Mouse (Mus musculus): Measurements from ENCODE around the gene Eml4.
A peak's percentile ranks its signal among the peaks of the same experiment; 100 is the strongest.

The Eml4 gene

DNA sequence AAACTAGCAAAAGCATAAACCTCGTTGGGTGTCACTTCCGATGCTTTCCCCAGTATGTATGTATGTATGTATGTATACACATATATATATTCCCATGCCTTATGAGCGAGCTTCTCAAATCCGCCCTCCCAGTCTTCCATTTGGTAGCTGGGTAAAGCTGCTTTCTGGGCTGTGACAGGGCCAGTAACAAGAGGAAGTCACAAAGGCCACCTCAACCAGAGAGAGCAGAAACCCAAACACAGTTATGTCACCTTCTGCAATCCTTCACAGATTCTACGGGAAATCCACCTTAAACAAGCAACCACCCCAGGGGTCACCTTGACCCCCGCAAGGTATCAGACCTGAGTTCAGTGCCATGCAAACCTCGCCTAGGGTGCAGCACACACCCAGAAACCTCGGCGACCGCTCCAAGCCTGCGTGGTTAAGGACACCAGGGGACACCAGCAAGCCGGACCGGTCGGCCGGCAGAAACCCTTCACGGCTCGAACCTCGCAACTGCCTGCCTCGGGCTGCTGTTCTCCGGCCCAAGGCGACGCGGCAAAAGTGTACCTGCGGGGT lies 163.0 kb downstream of the Eml4 start:
- DNase-seq = no peak

DNA sequence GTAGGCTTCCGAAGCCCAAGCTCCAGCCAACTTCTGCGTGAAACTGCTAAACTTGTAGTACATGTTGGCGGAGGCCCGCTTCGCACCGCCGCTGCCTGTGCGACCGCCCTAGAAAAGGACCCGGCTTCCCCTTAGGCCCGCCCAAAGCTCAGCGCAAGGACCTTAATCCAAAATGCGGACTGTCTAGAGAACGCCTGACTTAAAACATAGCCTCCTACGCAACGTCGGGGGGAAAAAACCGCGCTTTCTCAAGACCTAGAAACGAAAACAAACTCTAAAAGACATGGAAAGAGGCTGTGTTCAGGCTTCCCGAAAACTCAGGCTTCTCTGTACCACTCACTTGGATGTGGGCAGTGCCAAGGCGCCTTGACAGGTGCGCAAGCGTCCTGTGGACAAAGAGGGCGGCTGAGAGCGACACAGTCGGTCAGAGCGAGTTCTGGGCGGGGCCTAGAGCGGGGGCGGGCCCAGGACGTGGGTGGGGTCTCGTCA lies 163.5 kb downstream of the Eml4 start:
- peak; percentile 94 for DNase-seq

DNA sequence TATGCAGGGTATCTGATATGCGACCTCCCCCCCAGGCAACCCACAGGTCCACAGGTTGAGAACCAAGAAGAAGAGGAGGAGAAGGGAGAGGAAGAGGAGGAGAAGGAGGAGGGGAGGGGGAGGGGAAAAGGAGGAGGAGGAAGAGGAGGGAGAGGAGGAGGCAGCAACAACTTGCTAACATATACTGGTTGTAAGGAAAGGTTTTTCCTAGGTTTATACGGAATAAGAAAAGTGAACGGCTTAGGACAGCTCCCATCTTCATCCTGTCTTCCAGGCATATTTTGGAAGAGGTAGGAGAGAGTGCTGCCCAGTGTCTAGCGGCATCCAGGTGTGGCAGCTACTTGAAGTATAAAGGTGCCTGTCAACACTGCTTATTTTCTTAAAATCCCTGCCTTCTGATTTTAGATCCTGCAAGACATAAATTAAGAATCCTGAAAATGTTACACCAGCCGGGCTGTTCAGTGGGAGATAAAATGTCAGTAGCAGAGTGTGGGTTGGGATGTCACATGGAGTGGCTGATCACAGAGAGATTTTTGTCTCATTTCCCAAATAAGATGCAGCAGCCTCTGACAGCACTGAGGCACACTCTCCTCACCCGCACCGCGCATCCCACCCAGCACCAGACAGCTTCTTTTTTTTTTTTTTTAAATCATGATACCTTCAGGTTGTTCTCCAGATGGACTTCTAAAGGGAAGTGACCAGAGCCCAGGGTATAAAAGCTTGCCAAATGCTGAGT lies 166.7 kb downstream of the Eml4 start, which contains the start of gene Cox7a2l:
Gene Cox7a2l, minus strand, starts transcription at position 51 of the 736 bp plus-strand sequence.
- no peak for DNase-seq

DNA sequence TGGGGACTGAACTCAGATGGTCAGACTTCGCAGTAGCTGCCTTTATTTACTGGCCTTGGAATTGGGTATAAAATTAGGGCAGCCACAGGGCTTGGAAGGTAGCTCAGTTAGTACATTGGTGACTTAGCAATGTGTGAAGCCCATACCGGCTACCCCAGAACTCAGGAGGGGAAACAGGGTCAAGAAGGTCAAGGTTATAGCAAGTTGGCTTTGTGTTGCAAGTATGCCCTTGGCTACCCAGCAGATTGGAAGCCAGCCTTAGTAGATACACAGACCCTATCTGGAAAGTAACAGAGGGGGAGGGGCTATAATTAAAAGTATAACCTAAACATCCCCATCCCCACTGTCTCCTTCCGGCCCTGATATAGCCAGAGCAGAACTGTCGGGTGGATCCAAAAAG lies 171.2 kb downstream of the Eml4 start:
- DNase-seq = no peak

DNA sequence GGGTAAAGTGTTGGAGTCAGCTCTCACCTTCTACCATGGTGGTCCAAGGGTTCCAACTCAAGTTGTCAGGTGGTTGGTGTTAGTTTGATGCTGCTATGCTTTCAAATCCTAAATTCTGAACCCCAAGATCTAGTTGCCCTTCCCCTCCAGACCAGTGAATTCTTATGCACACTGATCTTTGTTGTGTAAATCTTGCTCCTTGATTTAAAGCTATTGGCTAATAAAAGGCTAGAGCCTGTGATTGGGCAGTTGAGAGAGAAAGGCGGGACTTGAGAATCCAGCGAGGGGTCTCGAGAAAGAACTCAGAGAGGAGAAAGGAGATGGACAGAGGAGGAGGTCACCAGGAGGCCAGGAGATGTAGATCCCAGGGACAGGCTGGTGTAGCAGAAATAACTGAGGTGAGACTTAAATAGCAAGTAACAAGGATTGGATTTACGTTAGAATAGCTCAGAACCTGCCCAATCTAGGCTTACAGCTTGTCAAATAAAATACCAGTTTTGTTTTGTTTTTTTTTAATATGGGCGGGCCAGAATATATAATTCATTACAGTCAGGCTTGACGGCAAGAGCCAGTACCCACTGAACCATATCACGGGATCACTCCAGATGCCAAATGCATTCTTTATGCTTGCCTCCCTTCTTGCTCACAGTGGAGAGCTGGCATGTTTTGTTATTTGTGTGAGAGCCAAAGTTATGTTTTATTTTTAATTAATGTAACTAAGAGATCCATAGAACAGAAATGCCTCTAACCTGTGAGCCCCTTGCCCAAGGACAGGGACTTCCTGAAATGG lies 172.1 kb downstream of the Eml4 start:
- DNase-seq = no peak

DNA sequence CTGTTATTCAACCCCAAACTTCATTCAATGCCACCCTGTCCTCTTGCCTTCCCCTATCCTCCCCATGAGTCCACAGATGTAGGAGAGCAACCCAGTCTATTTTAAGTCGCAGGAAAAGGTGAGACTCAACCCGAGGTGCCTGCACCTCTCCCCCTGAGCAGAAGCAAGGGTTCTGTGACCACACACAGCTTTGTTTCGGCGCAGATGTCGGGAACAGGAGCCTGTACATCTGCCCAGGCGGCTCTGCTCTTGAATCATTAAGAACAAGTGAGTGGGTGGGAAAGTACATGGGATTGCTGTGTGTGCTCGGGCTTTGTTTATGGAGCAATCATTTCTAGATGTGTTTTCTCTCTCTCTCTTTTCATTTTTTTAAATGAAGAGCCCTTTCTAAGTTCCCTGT lies 174.0 kb downstream of the Eml4 start:
- DNase-seq = peak; percentile 55

DNA sequence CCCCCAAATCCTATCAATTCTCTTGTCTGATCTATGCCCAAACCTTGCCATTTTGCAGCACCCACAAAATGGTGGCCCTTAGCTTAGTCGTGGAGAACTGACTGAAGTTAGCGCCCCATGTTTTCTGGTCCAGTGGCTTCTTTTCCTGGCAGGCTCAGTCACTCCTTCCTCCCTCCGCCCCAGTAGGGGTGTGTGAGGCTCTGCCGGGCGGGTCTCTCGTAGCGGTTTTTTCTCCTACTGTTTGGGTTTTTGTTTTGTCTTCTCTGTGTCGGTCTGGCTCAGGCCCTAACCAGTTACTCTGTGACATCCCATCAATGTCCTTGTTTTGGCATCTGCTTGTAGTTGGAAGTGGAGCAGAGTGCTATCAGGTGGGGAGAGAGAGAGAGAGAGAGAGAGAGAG lies 174.9 kb downstream of the Eml4 start:
- DNase-seq = peak; percentile 60

DNA sequence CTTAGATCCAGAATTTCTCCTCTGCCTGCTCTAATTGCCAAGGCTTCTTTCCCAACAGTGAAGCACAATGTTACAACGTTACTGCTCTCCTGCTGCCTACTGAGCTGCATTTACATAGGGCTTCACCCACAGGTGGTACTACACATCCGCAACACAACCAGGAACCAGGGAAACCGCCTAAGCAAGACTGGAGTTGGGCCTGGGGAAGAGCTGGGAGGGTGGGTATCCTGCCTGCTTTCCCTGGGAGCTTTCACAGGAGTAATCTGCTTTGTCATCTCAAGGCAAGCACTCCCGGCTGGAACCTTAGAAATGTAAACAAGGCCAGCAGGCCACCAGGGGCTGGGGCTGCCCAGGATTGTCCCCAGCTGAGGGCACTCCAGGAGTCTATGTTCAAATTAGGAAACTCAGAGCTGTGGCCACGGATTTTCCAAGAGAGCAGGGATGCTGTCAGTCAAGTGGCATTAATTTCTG lies 175.4 kb downstream of the Eml4 start:
- peak; percentile 52 for DNase-seq

DNA sequence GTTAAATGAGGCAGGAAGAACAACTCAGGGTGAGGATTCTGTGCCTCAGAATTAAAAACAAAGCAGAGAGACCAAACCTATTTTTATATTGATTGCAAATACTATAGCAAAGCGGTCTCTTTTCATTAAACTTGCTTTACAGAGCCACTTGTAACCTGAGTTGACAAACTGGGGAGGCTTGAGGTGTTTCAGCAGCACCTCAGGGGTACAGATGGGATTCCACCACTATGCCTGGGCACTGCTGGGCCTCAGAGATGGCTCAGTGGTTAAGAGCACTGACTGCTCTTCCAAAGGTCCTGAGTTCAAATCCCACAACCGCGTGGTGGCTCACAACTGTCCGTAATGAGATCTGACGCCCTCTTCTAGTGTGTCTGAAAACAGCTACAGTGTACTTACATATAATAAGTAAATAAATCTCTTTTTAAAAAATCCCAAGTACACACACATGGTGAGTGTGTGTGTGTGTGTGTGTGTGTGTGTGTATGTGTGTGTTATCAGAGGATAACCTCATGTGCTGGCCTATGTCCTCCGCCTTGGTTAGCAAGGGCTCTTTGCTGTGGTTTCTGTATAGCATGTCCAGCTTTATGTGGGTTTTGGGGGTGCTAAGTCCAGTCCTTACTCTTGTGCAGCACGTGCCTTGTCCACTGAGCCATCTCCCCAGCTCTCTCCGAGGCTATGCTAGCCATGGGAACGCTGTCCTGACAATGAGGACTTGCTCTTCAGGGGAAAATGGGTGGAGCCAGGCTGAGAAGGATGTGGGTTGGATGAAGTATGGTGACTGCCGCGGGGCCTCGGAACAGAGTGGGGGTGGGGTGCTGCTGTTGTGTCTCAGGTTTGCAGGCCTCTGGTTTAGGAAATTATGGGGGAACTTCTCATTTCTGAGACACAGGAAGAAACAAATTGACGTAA lies 176.1 kb downstream of the Eml4 start:
- DNase-seq = peak; percentile 88

DNA sequence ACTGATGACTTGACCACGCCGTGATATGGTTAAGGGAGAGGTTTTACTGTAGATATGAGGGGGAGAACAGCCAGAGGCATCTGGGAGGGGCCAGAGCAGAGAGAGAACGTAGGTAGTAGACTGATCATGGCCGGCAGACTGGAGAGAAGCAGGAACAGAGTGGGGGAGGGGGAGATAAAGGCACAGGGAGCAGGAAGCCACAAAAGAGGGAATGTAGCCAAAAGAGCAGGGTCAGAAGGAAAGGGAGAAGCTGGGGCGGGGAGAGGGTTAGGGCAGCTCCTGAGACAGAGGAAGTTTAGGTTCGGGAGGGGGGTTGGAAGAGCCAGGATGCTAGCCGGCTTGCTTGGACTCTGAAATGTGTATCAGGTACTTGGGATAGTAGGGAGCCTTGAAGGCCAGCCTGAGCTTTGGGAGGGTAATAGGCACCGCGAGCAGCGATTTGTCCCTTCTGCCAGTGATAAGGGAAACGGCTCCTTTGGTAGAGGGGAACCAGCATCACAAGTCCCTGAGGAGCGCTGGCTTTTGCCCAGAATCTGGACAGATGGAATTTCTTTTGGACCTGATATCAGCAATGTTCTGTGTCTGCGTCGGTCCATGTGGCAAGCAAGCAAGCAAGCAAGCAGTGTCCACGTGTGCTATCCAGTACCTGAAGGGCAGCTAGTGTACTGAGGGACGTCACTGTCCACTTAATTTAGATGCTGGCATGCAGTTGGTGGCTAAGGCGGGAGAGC lies 177.1 kb downstream of the Eml4 start:
- peak; percentile 53 for DNase-seq

Measured in thymus, postnatal 4 days (tissue).